Mouse (Mus musculus): ENCODE results near the gene Stx16. TPM values are rescaled to one million over a fixed set of nuclear protein-coding genes. Genes with fewer than 3 reads are reported as not detected.

Stx16 gene
- polyA plus RNA-seq, 1 experiment = 78.7 TPM

DNA sequence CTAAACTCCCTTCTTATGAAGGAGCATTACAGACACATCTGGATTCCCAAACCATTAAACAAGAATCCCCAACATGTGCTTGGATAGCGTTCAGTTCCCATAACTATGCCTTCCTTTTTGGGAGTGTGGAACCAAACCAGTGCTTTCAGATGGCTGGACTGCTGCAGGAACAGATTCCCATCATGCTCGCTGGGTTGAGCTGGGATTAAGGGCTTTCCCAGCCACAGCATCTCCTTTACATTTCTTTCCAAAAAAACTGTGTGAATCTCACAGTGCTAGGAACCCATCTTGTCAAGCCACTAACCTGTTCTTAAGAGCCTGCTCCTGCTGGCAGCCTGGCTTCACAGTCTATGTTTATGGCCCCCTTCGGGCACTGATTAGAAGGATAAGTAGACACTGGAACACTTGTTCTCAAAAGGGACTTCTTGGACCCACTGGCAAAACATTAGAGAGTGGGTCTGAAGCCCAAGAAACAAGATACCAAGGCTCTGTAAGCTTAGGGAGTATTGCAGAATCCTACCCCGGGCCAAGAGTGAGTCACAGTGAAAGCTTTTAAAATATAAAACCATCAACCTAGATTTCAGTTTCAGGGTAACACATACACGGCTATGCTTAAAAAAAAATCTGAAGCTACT lies 2.8 kb upstream of the Stx16 start:
- Histone ChIP-seq H3K4me3 (ENCODE audit: insufficient read depth, low read depth, low read length) (no peak overlapping the region), H3K4me1 (ENCODE audit: control insufficient read depth, insufficient read depth, low read length) (peaks cover 20% of the 10 kb centered on the region), H3K27ac (ENCODE audit: insufficient read depth, low read depth, low read length) (no peak overlapping the region)
- WGBS = 78% methylated on average over 5 of the region's 5 CpGs
- no peak for TF ChIP-seq POLR2A (IDR thresholded peaks at IDR 0.05; ENCODE audit: insufficient read depth, low read depth, low read length)
- no peak for TF ChIP-seq CTCF (IDR thresholded peaks at IDR 0.05; ENCODE audit: insufficient read depth, low read depth, low read length)

GRCm38 (mm10) chr2:174074621-174075020 lies 1.5 kb upstream of the Stx16 start:
- WGBS = 6% methylated on average over 10 of the region's 13 CpGs
- H3K4me3 ChIP-seq (ENCODE audit: insufficient read depth, low read depth, low read length) = peak overlapping the region; percentile 7
- TF ChIP-seq CTCF (IDR thresholded peaks at IDR 0.05; ENCODE audit: insufficient read depth, low read depth, low read length) (no peak), POLR2A (IDR thresholded peaks at IDR 0.05; ENCODE audit: insufficient read depth, low read depth, low read length) (no peak)
- peaks cover 20% of the 10 kb centered on the region for H3K4me1 ChIP-seq (ENCODE audit: control insufficient read depth, insufficient read depth, low read length)
- H3K27ac ChIP-seq (ENCODE audit: insufficient read depth, low read depth, low read length) = peak overlapping the region; percentile 27; the same call in 1 of the 2 replicates

DNA sequence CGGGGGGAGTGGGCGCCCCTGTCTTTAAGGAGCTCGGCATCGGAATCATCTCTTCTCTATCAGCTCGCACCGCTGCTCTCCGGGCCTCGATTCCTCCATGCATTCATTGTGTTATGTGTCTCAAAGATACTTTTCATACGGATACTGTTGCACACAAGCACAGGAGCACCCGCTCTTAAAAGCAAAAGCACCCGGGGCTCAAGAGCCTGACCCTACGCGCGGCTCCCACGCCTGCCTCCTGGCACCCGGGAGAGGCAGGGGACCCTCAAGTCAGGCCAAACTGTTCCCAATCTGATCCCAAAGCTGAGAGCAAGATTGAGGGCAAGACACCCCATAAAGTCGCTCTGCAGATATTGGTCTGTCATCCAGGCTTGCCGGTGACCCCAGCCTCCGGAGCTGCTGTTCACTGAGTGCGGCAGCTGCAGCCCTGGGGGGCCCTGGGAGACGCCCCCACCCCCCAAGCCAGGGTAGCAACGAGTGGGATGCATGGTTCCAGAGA lies 987 bp upstream of the Stx16 start:
- Histone ChIP-seq H3K4me3 (ENCODE audit: insufficient read depth, low read depth, low read length) (peak overlapping the region; percentile 7), H3K27ac (ENCODE audit: insufficient read depth, low read depth, low read length) (no peak overlapping the region; the same call in 1 of the 2 replicates), H3K4me1 (ENCODE audit: control insufficient read depth, insufficient read depth, low read length) (peaks cover 20% of the 10 kb centered on the region)
- TF ChIP-seq CTCF (IDR thresholded peaks at IDR 0.05; ENCODE audit: insufficient read depth, low read depth, low read length) = no peak
- WGBS = 5% methylated on average over 22 of the region's 22 CpGs

DNA sequence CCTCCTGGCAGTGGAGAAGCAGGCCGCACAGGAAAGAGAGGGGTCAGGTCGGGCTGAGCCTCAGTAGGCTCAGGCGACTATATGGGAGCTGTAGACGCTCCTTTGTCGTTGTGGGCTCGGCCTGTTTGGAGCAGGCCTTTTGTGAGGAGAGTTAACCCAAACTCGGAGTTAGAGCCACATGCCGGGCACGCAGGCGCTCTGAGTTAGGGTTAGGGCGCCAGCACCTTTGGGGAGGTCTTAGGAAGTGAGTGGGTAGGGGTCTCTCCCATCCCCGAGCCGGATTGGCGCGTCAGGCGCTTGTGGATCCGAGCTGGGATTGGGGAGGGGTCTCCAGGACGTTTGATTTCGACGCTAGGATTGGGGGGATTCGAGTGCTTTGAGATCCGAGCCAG lies 321 bp downstream of the Stx16 start:
- TF ChIP-seq CTCF (IDR thresholded peaks at IDR 0.05; ENCODE audit: insufficient read depth, low read depth, low read length) (no peak), POLR2A (IDR thresholded peaks at IDR 0.05; ENCODE audit: insufficient read depth, low read depth, low read length) (peak; percentile 15)
- Histone ChIP-seq H3K4me1 (ENCODE audit: control insufficient read depth, insufficient read depth, low read length) (peaks cover 20% of the 10 kb centered on the region), H3K4me3 (ENCODE audit: insufficient read depth, low read depth, low read length) (peak overlapping the region; percentile 98), H3K27ac (ENCODE audit: insufficient read depth, low read depth, low read length) (peak overlapping the region; percentile 49; the same call in 1 of the 2 replicates)
- 0% methylated on average over 22 of the region's 22 CpGs for WGBS

DNA sequence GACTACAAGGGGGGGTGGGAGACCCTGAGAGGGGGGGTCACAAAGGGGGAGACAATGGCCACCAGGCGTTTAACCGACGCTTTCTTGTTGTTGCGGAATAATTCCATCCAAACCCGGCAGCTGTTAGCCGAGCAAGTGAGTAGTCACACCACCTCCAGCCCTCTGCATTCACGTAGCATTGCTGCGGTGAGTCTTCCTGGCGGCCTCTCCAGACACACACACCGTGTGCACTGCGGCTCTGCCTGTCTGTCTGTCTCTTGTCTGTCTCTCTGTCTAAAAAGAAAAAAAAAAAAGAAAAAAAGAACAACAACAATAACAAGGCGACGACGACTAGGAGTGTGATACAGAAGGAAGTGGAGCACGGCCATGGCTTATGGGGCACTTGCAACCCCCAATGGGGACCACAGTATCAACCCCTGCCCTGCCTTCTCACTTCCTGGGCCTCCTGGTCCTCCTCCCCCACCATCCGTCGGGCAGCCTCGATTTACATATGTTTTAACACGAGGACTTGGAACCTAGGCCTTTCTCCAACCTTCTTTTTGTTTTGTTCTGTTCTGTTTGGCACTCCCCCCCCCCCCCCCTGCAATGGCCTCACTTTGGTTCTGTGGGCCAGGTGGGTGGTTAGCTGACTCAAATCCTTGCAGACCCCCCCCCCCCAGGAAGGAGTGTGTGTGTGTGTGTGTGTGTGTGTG lies 1.0 kb downstream of the Stx16 start:
- peaks cover 20% of the 10 kb centered on the region for H3K4me1 ChIP-seq (ENCODE audit: control insufficient read depth, insufficient read depth, low read length)
- H3K27ac ChIP-seq (ENCODE audit: insufficient read depth, low read depth, low read length) = no peak overlapping the region
- H3K4me3 ChIP-seq (ENCODE audit: insufficient read depth, low read depth, low read length) = peak overlapping the region; percentile 98
- whole genome bisulfite sequencing = 4% methylated on average over 19 of the region's 19 CpGs
- no peak for TF ChIP-seq POLR2A (IDR thresholded peaks at IDR 0.05; ENCODE audit: insufficient read depth, low read depth, low read length)
- no peak for TF ChIP-seq CTCF (IDR thresholded peaks at IDR 0.05; ENCODE audit: insufficient read depth, low read depth, low read length)

DNA sequence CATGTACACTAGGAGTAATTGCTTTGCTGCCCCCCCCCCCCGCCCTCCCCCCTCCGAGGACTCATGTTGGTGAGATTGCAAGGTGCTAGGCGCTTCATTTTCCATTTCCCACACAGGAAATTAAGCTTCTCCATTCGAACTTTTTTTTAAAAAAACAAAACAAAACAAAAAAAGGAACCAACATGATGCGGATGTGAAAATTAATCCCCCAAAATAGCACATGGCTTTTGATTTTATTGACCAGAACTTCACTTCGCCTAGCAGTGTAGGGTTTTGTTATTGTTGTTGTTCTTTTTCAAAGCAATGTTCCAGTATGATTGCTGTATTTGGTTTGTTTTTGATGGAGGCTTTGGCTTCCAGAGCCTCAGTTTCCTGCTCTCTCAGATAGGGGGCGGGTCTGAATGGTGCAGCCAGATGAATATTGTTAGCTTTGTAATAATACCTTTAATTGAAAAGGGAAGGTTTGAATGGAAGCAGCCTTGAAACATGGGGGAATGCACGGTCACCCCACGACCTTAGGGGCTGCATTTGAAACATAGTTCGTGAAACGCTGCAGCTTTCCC lies 1.7 kb downstream of the Stx16 start:
- H3K27ac ChIP-seq (ENCODE audit: insufficient read depth, low read depth, low read length) = no peak overlapping the region
- H3K4me1 ChIP-seq (ENCODE audit: control insufficient read depth, insufficient read depth, low read length) = peaks cover 20% of the 10 kb centered on the region
- peak overlapping the region; percentile 98; the same call in 1 of the 2 replicates for H3K4me3 ChIP-seq (ENCODE audit: insufficient read depth, low read depth, low read length)
- TF ChIP-seq CTCF (IDR thresholded peaks at IDR 0.05; ENCODE audit: insufficient read depth, low read depth, low read length) (no peak), POLR2A (IDR thresholded peaks at IDR 0.05; ENCODE audit: insufficient read depth, low read depth, low read length) (no peak)
- 16% methylated on average over 11 of the region's 11 CpGs for WGBS

DNA sequence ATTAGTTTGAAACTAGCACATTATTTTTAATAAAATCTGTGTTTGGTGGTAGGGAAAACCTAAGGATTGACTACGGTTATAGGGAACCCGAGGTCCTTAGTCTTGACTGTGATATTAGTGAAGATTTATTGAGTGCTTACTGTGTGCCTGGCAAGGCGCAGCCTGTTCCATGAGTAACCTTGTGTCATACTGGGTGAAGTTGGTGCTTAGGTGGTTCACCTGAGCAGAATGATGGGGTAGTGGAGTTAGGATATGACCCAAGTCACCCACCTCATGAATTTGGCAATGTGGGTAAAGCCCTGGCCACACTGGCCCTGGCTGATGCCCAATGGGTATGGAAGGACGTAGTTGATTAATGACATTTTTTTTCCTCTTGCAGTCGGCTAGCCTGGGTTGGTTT lies 5.7 kb downstream of the Stx16 start:
- no peak for TF ChIP-seq CTCF (IDR thresholded peaks at IDR 0.05; ENCODE audit: insufficient read depth, low read depth, low read length)
- TF ChIP-seq POLR2A (IDR thresholded peaks at IDR 0.05; ENCODE audit: insufficient read depth, low read depth, low read length) = no peak
- H3K4me1 ChIP-seq (ENCODE audit: control insufficient read depth, insufficient read depth, low read length) = peaks cover 15% of the 10 kb centered on the region; the same call in 1 of the 2 replicates
- 74% methylated on average over 5 of the region's 5 CpGs for WGBS

GRCm38 (mm10) chr2:174082380-174082918 lies 6.3 kb downstream of the Stx16 start:
- Histone ChIP-seq H3K4me1 (ENCODE audit: control insufficient read depth, insufficient read depth, low read length) (peaks cover 11% of the 10 kb centered on the region; the same call in 1 of the 2 replicates), H3K4me3 (ENCODE audit: insufficient read depth, low read depth, low read length) (no peak overlapping the region), H3K27ac (ENCODE audit: insufficient read depth, low read depth, low read length) (no peak overlapping the region)
- 91% methylated on average over 3 of the region's 3 CpGs for WGBS
- TF ChIP-seq POLR2A (IDR thresholded peaks at IDR 0.05; ENCODE audit: insufficient read depth, low read depth, low read length) (no peak), CTCF (IDR thresholded peaks at IDR 0.05; ENCODE audit: insufficient read depth, low read depth, low read length) (no peak)

More for the DNA sequence above, 5.7 kb downstream of the Stx16 start:
- Histone ChIP-seq H3K27ac (ENCODE audit: insufficient read depth, low read depth, low read length) (no peak overlapping the region), H3K4me3 (ENCODE audit: insufficient read depth, low read depth, low read length) (no peak overlapping the region)

- 95% methylated on average over 3 of the region's 3 CpGs for WGBS
- no peak for TF ChIP-seq CTCF (IDR thresholded peaks at IDR 0.05; ENCODE audit: insufficient read depth, low read depth, low read length)
- no peak for TF ChIP-seq POLR2A (IDR thresholded peaks at IDR 0.05; ENCODE audit: insufficient read depth, low read depth, low read length)
- Histone ChIP-seq H3K27ac (ENCODE audit: insufficient read depth, low read depth, low read length) (no peak overlapping the region), H3K4me3 (ENCODE audit: insufficient read depth, low read depth, low read length) (no peak overlapping the region), H3K4me1 (ENCODE audit: control insufficient read depth, insufficient read depth, low read length) (no peaks in the 10 kb centered on the region; the same call in 1 of the 2 replicates)
Observed at GRCm38 (mm10) chr2:174095086-174095485, 19.0 kb downstream of the Stx16 start.

All from olfactory bulb, adult 2 months (tissue).